Mouse (Mus musculus) lung, embryonic 15.5 days (tissue): Measurements from ENCODE around the gene Papss1. TPM values are rescaled to one million over a fixed set of nuclear protein-coding genes. Genes with fewer than 3 reads are reported as not detected.
A peak's percentile ranks its signal among the peaks of the same experiment; 100 is the strongest.

Source experiments
- ATAC-seq: fragments of 200-750 bp; cut with Nextera tagmentation; 2 replicates; pipeline ENCODE4 v1.8.0; 2017; ENCODE audit warnings: moderate number of reproducible peaks, borderline replicate concordance; ENCODE audit not compliant: low FRiP score, low TSS enrichment; ENCODE audit errors: extremely low read depth
- H3K27ac ChIP-seq: fragments of 300-500 bp; sonication (generic); 2 replicates; pipeline ENCODE4 v1.5.1; 2015; ENCODE audit warnings: moderate library complexity, mild to moderate bottlenecking, inconsistent platforms
- H3K27me3 ChIP-seq: fragments of 300-500 bp; sonication (generic); 2 replicates; pipeline ENCODE4 v1.6.1; 2015; ENCODE audit warnings: inconsistent platforms
- H3K36me3 ChIP-seq: fragments of 300-500 bp; sonication (generic); 2 replicates; pipeline ENCODE4 v1.6.1; 2015; ENCODE audit warnings: inconsistent platforms
- H3K4me1 ChIP-seq: fragments of 300-500 bp; sonication (generic); 2 replicates; pipeline ENCODE4 v1.6.1; 2015; ENCODE audit warnings: inconsistent platforms
- H3K4me2 ChIP-seq: fragments of 300-500 bp; sonication (generic); 2 replicates; pipeline ENCODE4 v1.6.1; 2015; ENCODE audit warnings: inconsistent platforms, mild to moderate bottlenecking, moderate library complexity
- H3K4me3 ChIP-seq: fragments of 300-500 bp; sonication (generic); 2 replicates; pipeline ENCODE4 v1.5.1; 2015; ENCODE audit warnings: mild to moderate bottlenecking, inconsistent platforms
- H3K9ac ChIP-seq: fragments of 300-500 bp; sonication (generic); 2 replicates; pipeline ENCODE4 v1.6.1; 2015; ENCODE audit warnings: inconsistent platforms
- H3K9me3 ChIP-seq: fragments of 300-500 bp; sonication (generic); 2 replicates; pipeline ENCODE4 v1.6.1; 2016; ENCODE audit warnings: inconsistent platforms
- WGBS: fragments of 180-500 bp; shearing (Covaris S2); methylation state at CpG from one replicate; pipeline ENCODE4 v1.1.7; 2015; 5-methylcytosine and 5-hydroxymethylcytosine counted together
- polyA plus RNA-seq: library from polyadenylated mRNA; unstranded; fragments of >200 nt; fragmentation: Nextera tagmentation; extraction: Ambion mirVana; gene quantifications from 2 replicates; pipeline ENCODE4 v1.2.1, GENCODE M21; 2015

The Papss1 gene
- polyA plus RNA-seq, 1 experiment from 2014 or later = 104 TPM

- Histone ChIP-seq H3K27me3 (no peaks in the 10 kb centered on the region), H3K9ac (no peak overlapping the region), H3K4me2 (no peak overlapping the region), H3K4me1 (no peaks in the 10 kb centered on the region), H3K9me3 (no peaks in the 10 kb centered on the region), H3K4me3 (no peak overlapping the region), H3K36me3 (no peaks in the 10 kb centered on the region), H3K27ac (no peak overlapping the region)
- ATAC-seq = no peak
- WGBS = 66% methylated on average over 4 of the region's 4 CpGs
Measured at GRCm38 (mm10) chr3:131550046-131550445, 14.5 kb upstream of the Papss1 start.

DNA sequence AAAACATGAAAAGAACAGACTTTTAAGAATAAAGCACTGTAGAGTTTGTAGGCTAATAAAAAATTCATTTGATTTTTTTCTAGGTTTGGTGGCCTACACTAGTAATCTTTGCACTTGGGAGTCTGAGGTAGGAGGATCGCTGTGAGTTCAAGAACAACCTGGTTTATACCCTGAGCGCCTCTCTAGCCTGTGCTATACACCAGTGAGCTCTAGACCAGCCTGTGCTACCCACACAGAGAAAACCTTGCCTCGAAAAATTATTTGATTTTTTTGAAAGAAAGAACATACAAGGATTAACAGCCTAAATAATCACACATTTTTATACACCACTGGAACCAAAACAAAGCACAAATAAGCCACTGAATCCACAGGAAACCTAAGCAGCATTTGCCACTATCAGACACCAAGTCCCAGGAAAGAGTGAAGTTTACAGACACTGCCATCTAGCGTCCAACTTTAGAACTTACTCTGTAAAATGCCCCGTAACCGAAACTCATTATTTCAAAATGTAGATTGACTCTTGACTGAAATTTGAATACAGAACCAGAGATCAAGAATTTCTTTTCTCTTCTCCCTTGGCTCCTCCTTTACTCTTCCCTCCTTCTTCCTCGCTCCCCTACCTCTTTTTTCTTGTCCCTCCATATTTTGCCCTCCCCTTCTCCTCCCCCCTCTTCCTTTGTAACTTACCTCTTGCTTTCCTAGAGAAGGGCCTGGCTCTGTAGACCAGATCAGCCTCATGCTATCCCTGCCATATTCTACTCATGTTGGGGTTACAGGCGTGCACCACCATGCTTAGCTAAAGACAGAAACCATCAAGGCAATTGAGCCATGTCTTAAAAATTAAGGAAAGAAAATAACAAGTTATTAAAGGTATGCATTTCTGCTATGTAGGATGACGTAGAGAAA, 12.0 kb upstream of the Papss1 start:
- ATAC-seq = no peak
- no peak overlapping the region for H3K4me2 ChIP-seq
- no peak overlapping the region for H3K4me3 ChIP-seq
- no peaks in the 10 kb centered on the region for H3K36me3 ChIP-seq
- no peak overlapping the region for H3K9ac ChIP-seq
- WGBS = 34% methylated on average over 9 of the region's 9 CpGs
- no peaks in the 10 kb centered on the region for H3K9me3 ChIP-seq
- no peaks in the 10 kb centered on the region for H3K27me3 ChIP-seq
- no peak overlapping the region for H3K27ac ChIP-seq
- H3K4me1 ChIP-seq = no peaks in the 10 kb centered on the region

GRCm38 (mm10) chr3:131555771-131556170, 8.8 kb upstream of the Papss1 start:
- Histone ChIP-seq H3K27ac (no peak overlapping the region), H3K27me3 (no peaks in the 10 kb centered on the region), H3K4me2 (no peak overlapping the region), H3K4me3 (no peak overlapping the region), H3K9ac (no peak overlapping the region), H3K36me3 (no peaks in the 10 kb centered on the region), H3K4me1 (no peaks in the 10 kb centered on the region), H3K9me3 (no peaks in the 10 kb centered on the region)
- ATAC-seq = no peak

DNA sequence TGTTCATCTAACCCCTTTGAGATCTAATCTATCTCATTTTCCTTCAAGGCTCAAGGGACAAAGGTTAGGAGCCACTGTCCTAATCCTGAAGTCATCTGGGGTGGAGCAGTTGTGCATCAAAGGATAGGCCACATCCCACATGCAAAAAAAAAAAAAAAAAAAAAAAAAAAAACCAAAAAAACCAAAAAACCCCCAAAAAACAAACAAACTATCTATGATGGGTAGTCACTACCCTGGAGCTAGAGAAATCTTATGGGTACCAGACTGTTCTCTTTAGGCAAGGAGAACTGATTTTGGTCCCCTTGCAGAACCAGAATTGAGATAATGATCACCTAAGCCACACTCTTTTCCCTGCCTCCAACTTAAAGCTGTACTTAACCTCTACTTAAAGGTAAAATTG, 3.0 kb upstream of the Papss1 start:
- no peak overlapping the region for H3K27ac ChIP-seq
- no peak overlapping the region for H3K4me2 ChIP-seq
- no peaks in the 10 kb centered on the region for H3K36me3 ChIP-seq
- no peaks in the 10 kb centered on the region for H3K9me3 ChIP-seq
- ATAC-seq = no peak
- no peaks in the 10 kb centered on the region for H3K27me3 ChIP-seq
- no peak overlapping the region for H3K4me3 ChIP-seq
- no peak overlapping the region for H3K9ac ChIP-seq
- H3K4me1 ChIP-seq = peaks cover 17% of the 10 kb centered on the region

DNA sequence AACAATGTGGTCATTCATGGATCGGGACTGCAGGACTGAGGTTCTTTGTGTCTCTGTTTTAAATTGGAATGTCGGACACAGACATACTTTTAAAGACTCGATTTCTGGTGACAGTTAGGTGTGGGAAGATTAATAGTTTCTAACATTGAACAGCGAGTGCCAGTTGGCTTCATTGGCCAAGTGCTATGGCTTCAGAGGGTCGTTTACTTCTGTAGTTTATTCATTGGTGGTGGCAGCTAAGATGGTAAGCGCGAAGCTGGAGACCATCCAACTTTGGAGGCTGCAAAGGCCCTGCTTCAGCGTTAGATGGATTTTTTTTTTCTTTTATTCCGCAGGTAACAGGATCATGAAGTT, 666 bp downstream of the Papss1 start:
- no peak for ATAC-seq
- Histone ChIP-seq H3K4me3 (peak overlapping the region; percentile 82), H3K9ac (peak overlapping the region; percentile 87), H3K36me3 (0 out of 2 replicates have a peak, but pooled peaks cover 3% of the 10 kb centered on the region), H3K4me1 (peaks cover 17% of the 10 kb centered on the region), H3K27ac (peak overlapping the region; percentile 92), H3K27me3 (no peaks in the 10 kb centered on the region), H3K4me2 (peak overlapping the region; percentile 50), H3K9me3 (no peaks in the 10 kb centered on the region)
- 2% methylated on average over 9 of the region's 9 CpGs for WGBS

DNA sequence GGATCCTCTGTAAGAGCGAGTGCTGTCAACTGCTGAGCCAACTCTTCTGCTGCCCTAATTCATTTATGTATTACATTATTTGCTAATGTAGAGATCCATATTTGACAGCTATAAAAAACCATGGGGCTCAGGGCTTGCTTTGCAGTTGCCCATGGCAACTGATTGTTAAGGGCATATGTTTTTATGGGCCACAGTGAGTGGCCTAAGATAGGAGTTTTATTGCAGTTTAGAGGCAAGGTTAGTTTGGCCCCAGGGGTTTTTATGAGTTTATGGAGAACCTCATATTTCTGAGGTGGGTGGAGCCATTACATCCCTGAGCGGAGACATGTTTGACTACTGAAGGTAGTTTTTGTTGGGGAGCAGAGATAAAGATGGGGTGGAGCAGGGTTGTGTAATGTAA, 1.7 kb downstream of the Papss1 start:
- H3K27me3 ChIP-seq = no peaks in the 10 kb centered on the region
- 81% methylated on average over 2 of the region's 2 CpGs for WGBS
- no peaks in the 10 kb centered on the region for H3K9me3 ChIP-seq
- H3K4me2 ChIP-seq = peak overlapping the region; percentile 50
- ATAC-seq = no peak
- peak overlapping the region; percentile 82; the same call in 1 of the 2 replicates for H3K4me3 ChIP-seq
- 0 out of 2 replicates have a peak, but pooled peaks cover 3% of the 10 kb centered on the region for H3K36me3 ChIP-seq
- peaks cover 17% of the 10 kb centered on the region for H3K4me1 ChIP-seq
- H3K27ac ChIP-seq = no peak overlapping the region
- no peak overlapping the region for H3K9ac ChIP-seq

DNA sequence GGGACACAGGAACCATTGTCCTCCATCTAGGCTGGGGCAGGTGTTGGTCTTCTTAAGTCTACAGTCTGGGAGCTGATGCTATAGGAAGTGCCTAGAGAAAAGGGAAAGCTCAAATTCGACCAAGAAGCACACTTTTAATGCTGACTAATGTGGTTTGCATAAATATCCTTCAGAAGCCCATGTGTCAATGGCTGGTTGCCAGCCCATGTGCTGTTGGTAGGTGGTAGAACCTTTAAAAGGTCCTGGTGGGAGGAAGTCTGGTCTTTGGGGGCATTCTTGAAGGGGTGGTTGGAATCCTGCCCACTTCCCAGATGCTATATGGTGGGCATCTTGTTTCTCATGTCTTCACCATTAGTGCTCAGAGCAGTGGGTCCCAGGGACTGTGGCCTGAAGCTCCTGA, 5.9 kb downstream of the Papss1 start:
- Histone ChIP-seq H3K4me3 (no peak overlapping the region), H3K4me2 (no peak overlapping the region), H3K9me3 (no peaks in the 10 kb centered on the region), H3K36me3 (0 out of 2 replicates have a peak, but pooled peaks cover 3% of the 10 kb centered on the region), H3K27ac (no peak overlapping the region), H3K9ac (no peak overlapping the region), H3K27me3 (no peaks in the 10 kb centered on the region), H3K4me1 (peaks cover 10% of the 10 kb centered on the region)
- 50% methylated on average over 1 of the region's 1 CpGs for WGBS
- ATAC-seq = no peak

- no peak overlapping the region for H3K4me2 ChIP-seq
- 48% methylated on average over 3 of the region's 3 CpGs for WGBS
- ATAC-seq = no peak
- no peak overlapping the region for H3K4me3 ChIP-seq
- H3K9ac ChIP-seq = no peak overlapping the region
- H3K36me3 ChIP-seq = 0 out of 2 replicates have a peak, but pooled peaks cover 3% of the 10 kb centered on the region
- no peaks in the 10 kb centered on the region for H3K27me3 ChIP-seq
- H3K4me1 ChIP-seq = no peaks in the 10 kb centered on the region
- H3K27ac ChIP-seq = no peak overlapping the region
- H3K9me3 ChIP-seq = no peaks in the 10 kb centered on the region
Measured at GRCm38 (mm10) chr3:131573555-131573954, 9.0 kb downstream of the Papss1 start.

- WGBS = 83% methylated on average over 7 of the region's 7 CpGs
- no peak overlapping the region for H3K9ac ChIP-seq
- ATAC-seq = no peak
- H3K4me3 ChIP-seq = no peak overlapping the region
- H3K4me1 ChIP-seq = no peaks in the 10 kb centered on the region
- H3K27me3 ChIP-seq = no peaks in the 10 kb centered on the region
- peaks cover 21% of the 10 kb centered on the region for H3K36me3 ChIP-seq
- H3K4me2 ChIP-seq = no peak overlapping the region
- no peaks in the 10 kb centered on the region for H3K9me3 ChIP-seq
- no peak overlapping the region for H3K27ac ChIP-seq
Measured at GRCm38 (mm10) chr3:131578434-131579104, 14.0 kb downstream of the Papss1 start.

GRCm38 (mm10) chr3:131580040-131580439, 15.5 kb downstream of the Papss1 start:
- no peaks in the 10 kb centered on the region for H3K4me1 ChIP-seq
- H3K27me3 ChIP-seq = no peaks in the 10 kb centered on the region
- ATAC-seq = no peak
- H3K4me2 ChIP-seq = no peak overlapping the region
- no peak overlapping the region for H3K4me3 ChIP-seq
- no peak overlapping the region for H3K9ac ChIP-seq
- no peaks in the 10 kb centered on the region for H3K9me3 ChIP-seq
- H3K36me3 ChIP-seq = peaks cover 35% of the 10 kb centered on the region
- 84% methylated on average over 4 of the region's 4 CpGs for WGBS
- H3K27ac ChIP-seq = no peak overlapping the region

- H3K4me1 ChIP-seq = no peaks in the 10 kb centered on the region
- H3K9ac ChIP-seq = no peak overlapping the region
- H3K27ac ChIP-seq = no peak overlapping the region
- H3K9me3 ChIP-seq = no peaks in the 10 kb centered on the region
- H3K4me3 ChIP-seq = no peak overlapping the region
- H3K4me2 ChIP-seq = no peak overlapping the region
- peaks cover 39% of the 10 kb centered on the region for H3K36me3 ChIP-seq
- 86% methylated on average over 7 of the region's 7 CpGs for WGBS
- H3K27me3 ChIP-seq = no peaks in the 10 kb centered on the region
- ATAC-seq = no peak
Measured at GRCm38 (mm10) chr3:131581096-131581495, 16.5 kb downstream of the Papss1 start.

GRCm38 (mm10) chr3:131586818-131587217, 22.2 kb downstream of the Papss1 start:
- no peaks in the 10 kb centered on the region for H3K9me3 ChIP-seq
- no peaks in the 10 kb centered on the region for H3K4me1 ChIP-seq
- no peak overlapping the region for H3K4me2 ChIP-seq
- 86% methylated on average over 3 of the region's 3 CpGs for WGBS
- H3K9ac ChIP-seq = no peak overlapping the region
- H3K27me3 ChIP-seq = no peaks in the 10 kb centered on the region
- H3K36me3 ChIP-seq = peaks cover 60% of the 10 kb centered on the region
- ATAC-seq = no peak
- no peak overlapping the region for H3K27ac ChIP-seq
- H3K4me3 ChIP-seq = no peak overlapping the region
